Mouse (Mus musculus): ENCODE measurements at regions not wholly inside any gene's neighbourhood (a gene's known extent, or its start where the extent isn't known, plus 50 kb on each side); places are given as distances from the start of the nearest gene placed in this dataset.

DNA sequence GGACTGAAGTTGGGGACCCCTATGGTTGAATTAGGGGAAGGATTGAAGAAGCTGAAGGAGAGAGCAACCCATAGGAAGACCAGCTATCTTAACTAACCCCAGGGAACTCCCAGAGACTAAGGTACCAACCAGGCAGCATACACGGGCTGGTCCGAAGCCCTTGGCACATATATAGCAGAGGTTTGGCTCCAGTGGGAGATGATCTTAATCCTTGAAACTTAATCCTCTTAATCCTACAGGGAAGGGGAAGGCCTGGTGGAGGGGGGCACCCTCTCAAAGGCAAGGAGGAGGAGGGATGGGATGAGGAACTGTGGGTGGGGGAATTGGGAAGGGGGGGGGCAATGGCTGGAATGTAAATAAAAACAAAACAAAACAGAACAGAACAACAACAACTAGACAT lies 72.1 kb upstream of the Tet2 start:
- ATAC-seq (replicated peaks; ENCODE audit: low FRiP score, low read depth) (no peak), DNase-seq (ENCODE audit: low spot score) (no peak)
- Histone ChIP-seq H3K36me3 (ENCODE audit: insufficient read depth, low read length) (no peaks in the 10 kb centered on the region), H3K4me1 (replicated peaks; ENCODE audit: insufficient read depth, low read length) (no peaks in the 10 kb centered on the region), H3K9ac (ENCODE audit: low read depth, low read length) (no peak overlapping the region), H3K4me3 (replicated peaks; ENCODE audit: low read depth, low read length) (no peak overlapping the region), H3K27ac (no peak overlapping the region), H3K4me2 (ENCODE audit: low read length) (no peak overlapping the region), H3K27me3 (ENCODE audit: insufficient read depth, low read length) (no peaks in the 10 kb centered on the region), H3K9me3 (replicated peaks; ENCODE audit: low read length) (no peaks in the 10 kb centered on the region)
- TF ChIP-seq CTCF (IDR thresholded peaks at IDR 0.05; ENCODE audit: low read depth), result no peak
- 97% methylated on average over 2 of the region's 2 CpGs for whole genome bisulfite sequencing

GRCm38 (mm10) chr3:133618491-133618890 lies 73.6 kb upstream of the Tet2 start:
- Histone ChIP-seq H3K4me2 (ENCODE audit: low read length) (no peak overlapping the region), H3K27me3 (ENCODE audit: insufficient read depth, low read length) (no peaks in the 10 kb centered on the region), H3K9ac (ENCODE audit: low read depth, low read length) (no peak overlapping the region), H3K4me1 (replicated peaks; ENCODE audit: insufficient read depth, low read length) (no peaks in the 10 kb centered on the region), H3K4me3 (replicated peaks; ENCODE audit: low read depth, low read length) (no peak overlapping the region), H3K9me3 (replicated peaks; ENCODE audit: low read length) (no peaks in the 10 kb centered on the region), H3K27ac (no peak overlapping the region), H3K36me3 (ENCODE audit: insufficient read depth, low read length) (no peaks in the 10 kb centered on the region)
- ATAC-seq (replicated peaks; ENCODE audit: low FRiP score, low read depth) (no peak), DNase-seq (ENCODE audit: low spot score) (no peak)
- WGBS, result 89% methylated on average over 3 of the region's 3 CpGs
- TF ChIP-seq CTCF (IDR thresholded peaks at IDR 0.05; ENCODE audit: low read depth), result no peak

GRCm38 (mm10) chr3:133623201-133623744 lies 78.3 kb upstream of the Tet2 start:
- no peaks in the 10 kb centered on the region for H3K4me1 ChIP-seq (replicated peaks; ENCODE audit: insufficient read depth, low read length)
- H3K27me3 ChIP-seq (ENCODE audit: insufficient read depth, low read length), result no peaks in the 10 kb centered on the region
- H3K27ac ChIP-seq, result no peak overlapping the region
- 67% methylated on average over 9 of the region's 9 CpGs for WGBS
- no peaks in the 10 kb centered on the region for H3K36me3 ChIP-seq (ENCODE audit: insufficient read depth, low read length)
- no peak overlapping the region for H3K4me2 ChIP-seq (ENCODE audit: low read length)
- no peaks in the 10 kb centered on the region for H3K9me3 ChIP-seq (replicated peaks; ENCODE audit: low read length)
- no peak for DNase-seq (ENCODE audit: low spot score)
- TF ChIP-seq CTCF (IDR thresholded peaks at IDR 0.05; ENCODE audit: low read depth), result no peak
- no peak overlapping the region for H3K4me3 ChIP-seq (replicated peaks; ENCODE audit: low read depth, low read length)
- H3K9ac ChIP-seq (ENCODE audit: low read depth, low read length), result no peak overlapping the region
- ATAC-seq (replicated peaks; ENCODE audit: low FRiP score, low read depth), result no peak

GRCm38 (mm10) chr3:133624079-133624875 lies 79.3 kb upstream of the Tet2 start:
- H3K4me2 ChIP-seq (ENCODE audit: low read length), result no peak overlapping the region
- no peak for ATAC-seq (replicated peaks; ENCODE audit: low FRiP score, low read depth)
- 73% methylated on average over 3 of the region's 3 CpGs for WGBS

GRCm38 (mm10) chr3:133625046-133625445 lies 80.1 kb upstream of the Tet2 start:
- Histone ChIP-seq H3K9ac (ENCODE audit: low read depth, low read length) (no peak overlapping the region), H3K4me3 (replicated peaks; ENCODE audit: low read depth, low read length) (no peak overlapping the region), H3K27me3 (ENCODE audit: insufficient read depth, low read length) (no peaks in the 10 kb centered on the region), H3K36me3 (ENCODE audit: insufficient read depth, low read length) (no peaks in the 10 kb centered on the region), H3K4me1 (replicated peaks; ENCODE audit: insufficient read depth, low read length) (no peaks in the 10 kb centered on the region), H3K9me3 (replicated peaks; ENCODE audit: low read length) (no peaks in the 10 kb centered on the region), H3K27ac (no peak overlapping the region), H3K4me2 (ENCODE audit: low read length) (no peak overlapping the region)
- 98% methylated on average over 3 of the region's 3 CpGs for WGBS
- ATAC-seq (replicated peaks; ENCODE audit: low FRiP score, low read depth) (no peak), DNase-seq (ENCODE audit: low spot score) (no peak)
- no peak for TF ChIP-seq CTCF (IDR thresholded peaks at IDR 0.05; ENCODE audit: low read depth)

More at GRCm38 (mm10) chr3:133624079-133624875, 79.3 kb upstream of the Tet2 start:
- no peak for DNase-seq (ENCODE audit: low spot score)
- no peak for TF ChIP-seq CTCF (IDR thresholded peaks at IDR 0.05; ENCODE audit: low read depth)
- no peak overlapping the region for H3K4me3 ChIP-seq (replicated peaks; ENCODE audit: low read depth, low read length)
- H3K9me3 ChIP-seq (replicated peaks; ENCODE audit: low read length), result no peaks in the 10 kb centered on the region
- no peak overlapping the region for H3K27ac ChIP-seq
- no peaks in the 10 kb centered on the region for H3K27me3 ChIP-seq (ENCODE audit: insufficient read depth, low read length)
- H3K36me3 ChIP-seq (ENCODE audit: insufficient read depth, low read length), result no peaks in the 10 kb centered on the region
- H3K9ac ChIP-seq (ENCODE audit: low read depth, low read length), result no peak overlapping the region
- H3K4me1 ChIP-seq (replicated peaks; ENCODE audit: insufficient read depth, low read length), result no peaks in the 10 kb centered on the region

DNA sequence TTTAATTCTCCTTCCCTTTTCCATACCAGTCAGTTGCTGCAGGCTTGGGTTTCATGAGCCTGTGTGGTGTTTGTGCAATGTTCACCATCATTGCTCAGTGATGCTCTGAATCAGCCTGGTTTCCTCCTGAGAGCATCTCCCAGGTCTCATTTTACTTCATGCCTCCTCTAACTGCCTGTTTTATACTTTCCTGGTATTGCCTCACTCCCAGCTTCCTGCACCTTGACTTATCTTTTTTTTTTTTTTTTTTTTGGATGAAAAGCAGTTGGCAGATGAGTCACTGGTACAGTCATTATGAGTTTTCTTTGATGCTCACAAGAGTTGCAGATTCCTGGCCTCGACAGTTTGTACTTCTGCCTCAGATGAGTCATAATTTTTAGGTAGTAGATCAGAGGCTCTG lies 81.5 kb upstream of the Tet2 start:
- TF ChIP-seq CTCF (IDR thresholded peaks at IDR 0.05; ENCODE audit: low read depth), result no peak
- no peaks in the 10 kb centered on the region for H3K36me3 ChIP-seq (ENCODE audit: insufficient read depth, low read length)
- H3K27me3 ChIP-seq (ENCODE audit: insufficient read depth, low read length), result no peaks in the 10 kb centered on the region
- WGBS, result 58% methylated on average over 1 of the region's 1 CpGs
- DNase-seq (ENCODE audit: low spot score) (no peak), ATAC-seq (replicated peaks; ENCODE audit: low FRiP score, low read depth) (no peak)
- H3K4me1 ChIP-seq (replicated peaks; ENCODE audit: insufficient read depth, low read length), result no peaks in the 10 kb centered on the region
- H3K4me2 ChIP-seq (ENCODE audit: low read length), result no peak overlapping the region
- H3K9me3 ChIP-seq (replicated peaks; ENCODE audit: low read length), result no peaks in the 10 kb centered on the region
- H3K9ac ChIP-seq (ENCODE audit: low read depth, low read length), result no peak overlapping the region
- H3K27ac ChIP-seq, result no peak overlapping the region
- H3K4me3 ChIP-seq (replicated peaks; ENCODE audit: low read depth, low read length), result no peak overlapping the region
